Mouse (Mus musculus): ENCODE data around the gene Ccl22. TPM values are rescaled to one million over a fixed set of nuclear protein-coding genes. Genes with fewer than 3 reads are reported as not detected.

Gene Ccl22
- polyA plus RNA-seq, 1 experiment from 2014 or later: not detected

GRCm38 (mm10) chr8:94773048-94773447 lies 27.7 kb downstream of the Ccl22 start:
- WGBS: 44% methylated on average over 6 of the region's 6 CpGs
- Histone ChIP-seq H3K27ac (replicated peaks) (no peak overlapping the region), H3K27me3 (ENCODE audit: low read depth, poor library complexity, severe bottlenecking) (peaks cover 62% of the 10 kb centered on the region), H3K36me3 (no peaks in the 10 kb centered on the region), H3K4me1 (peaks cover 37% of the 10 kb centered on the region), H3K9me3 (replicated peaks) (no peaks in the 10 kb centered on the region), H3K4me3 (peak overlapping the region; percentile 74)
- DNase-seq (ENCODE audit: low spot score): no peak

- H3K4me3 ChIP-seq: peak overlapping the region; percentile 74
- H3K27me3 ChIP-seq (ENCODE audit: low read depth, poor library complexity, severe bottlenecking): peaks cover 60% of the 10 kb centered on the region
These were observed 28.3 kb downstream of the Ccl22 start for GRCm38 (mm10) chr8:94773700-94774171.

GRCm38 (mm10) chr8:94774601-94775000 lies 29.2 kb downstream of the Ccl22 start:
- H3K4me1 ChIP-seq: peaks cover 51% of the 10 kb centered on the region

More at GRCm38 (mm10) chr8:94773700-94774171, 28.3 kb downstream of the Ccl22 start:
- H3K27ac ChIP-seq (replicated peaks): no peak overlapping the region
- DNase-seq (ENCODE audit: low spot score): no peak
- no peaks in the 10 kb centered on the region for H3K9me3 ChIP-seq (replicated peaks)
- no peaks in the 10 kb centered on the region for H3K36me3 ChIP-seq
- WGBS: 12% methylated on average over 12 of the region's 12 CpGs
- peaks cover 44% of the 10 kb centered on the region for H3K4me1 ChIP-seq

GRCm38 (mm10) chr8:94776346-94776745 lies 31.0 kb downstream of the Ccl22 start:
- Histone ChIP-seq H3K36me3 (peaks cover 13% of the 10 kb centered on the region; the same call in 1 of the 2 replicates), H3K4me1 (peaks cover 56% of the 10 kb centered on the region), H3K27me3 (ENCODE audit: low read depth, poor library complexity, severe bottlenecking) (peaks cover 44% of the 10 kb centered on the region), H3K4me3 (no peak overlapping the region), H3K27ac (replicated peaks) (no peak overlapping the region), H3K9me3 (replicated peaks) (no peaks in the 10 kb centered on the region)
- no peak for DNase-seq (ENCODE audit: low spot score)
- 89% methylated on average over 2 of the region's 2 CpGs for WGBS

More at GRCm38 (mm10) chr8:94774601-94775000, 29.2 kb downstream of the Ccl22 start:
- Histone ChIP-seq H3K27me3 (ENCODE audit: low read depth, poor library complexity, severe bottlenecking) (peaks cover 51% of the 10 kb centered on the region), H3K27ac (replicated peaks) (no peak overlapping the region), H3K9me3 (replicated peaks) (no peaks in the 10 kb centered on the region), H3K36me3 (peaks cover 3% of the 10 kb centered on the region; the same call in 1 of the 2 replicates), H3K4me3 (no peak overlapping the region)
- no peak for DNase-seq (ENCODE audit: low spot score)
- 78% methylated on average over 1 of the region's 1 CpGs for WGBS

GRCm38 (mm10) chr8:94778036-94778435 lies 32.6 kb downstream of the Ccl22 start:
- no peaks in the 10 kb centered on the region for H3K9me3 ChIP-seq (replicated peaks)
- H3K27me3 ChIP-seq (ENCODE audit: low read depth, poor library complexity, severe bottlenecking): peaks cover 31% of the 10 kb centered on the region
- peaks cover 51% of the 10 kb centered on the region for H3K4me1 ChIP-seq
- H3K27ac ChIP-seq (replicated peaks): peak overlapping the region; percentile 34
- no peak for DNase-seq (ENCODE audit: low spot score)
- H3K36me3 ChIP-seq: peaks cover 13% of the 10 kb centered on the region; the same call in 1 of the 2 replicates
- H3K4me3 ChIP-seq: no peak overlapping the region
- WGBS: 82% methylated on average over 10 of the region's 10 CpGs

- no peaks in the 10 kb centered on the region for H3K9me3 ChIP-seq (replicated peaks)
- no peak overlapping the region for H3K4me3 ChIP-seq
- H3K27me3 ChIP-seq (ENCODE audit: low read depth, poor library complexity, severe bottlenecking): peaks cover 26% of the 10 kb centered on the region
- H3K4me1 ChIP-seq: peaks cover 47% of the 10 kb centered on the region
- WGBS: 76% methylated on average over 5 of the region's 5 CpGs
- peak overlapping the region; percentile 34 for H3K27ac ChIP-seq (replicated peaks)
- DNase-seq (ENCODE audit: low spot score): no peak
- peaks cover 13% of the 10 kb centered on the region; the same call in 1 of the 2 replicates for H3K36me3 ChIP-seq
These were observed 33.1 kb downstream of the Ccl22 start for GRCm38 (mm10) chr8:94778473-94778872.

GRCm38 (mm10) chr8:94778895-94779533 lies 33.6 kb downstream of the Ccl22 start:
- Histone ChIP-seq H3K27ac (replicated peaks) (peak overlapping the region; percentile 34; the same call in 1 of the 2 replicates), H3K27me3 (ENCODE audit: low read depth, poor library complexity, severe bottlenecking) (peaks cover 21% of the 10 kb centered on the region), H3K9me3 (replicated peaks) (no peaks in the 10 kb centered on the region), H3K4me1 (peaks cover 41% of the 10 kb centered on the region), H3K36me3 (peaks cover 13% of the 10 kb centered on the region; the same call in 1 of the 2 replicates), H3K4me3 (no peak overlapping the region)
- DNase-seq (ENCODE audit: low spot score): no peak
- WGBS: 86% methylated on average over 10 of the region's 10 CpGs

GRCm38 (mm10) chr8:94779534-94780294 lies 34.3 kb downstream of the Ccl22 start:
- DNase-seq (ENCODE audit: low spot score): no peak
- 95% methylated on average over 16 of the region's 16 CpGs for WGBS
- H3K9me3 ChIP-seq (replicated peaks): no peaks in the 10 kb centered on the region

GRCm38 (mm10) chr8:94780491-94781154 lies 35.2 kb downstream of the Ccl22 start:
- no peak for DNase-seq (ENCODE audit: low spot score)
- peaks cover 13% of the 10 kb centered on the region; the same call in 1 of the 2 replicates for H3K36me3 ChIP-seq
- H3K4me1 ChIP-seq: peaks cover 39% of the 10 kb centered on the region
- no peak overlapping the region for H3K4me3 ChIP-seq
- peaks cover 21% of the 10 kb centered on the region; the same call in 1 of the 2 replicates for H3K27me3 ChIP-seq (ENCODE audit: low read depth, poor library complexity, severe bottlenecking)
- H3K9me3 ChIP-seq (replicated peaks): no peaks in the 10 kb centered on the region
- H3K27ac ChIP-seq (replicated peaks): no peak overlapping the region
- WGBS: 81% methylated on average over 21 of the region's 21 CpGs

More at GRCm38 (mm10) chr8:94779534-94780294, 34.3 kb downstream of the Ccl22 start:
- H3K4me3 ChIP-seq: no peak overlapping the region
- H3K36me3 ChIP-seq: peaks cover 13% of the 10 kb centered on the region; the same call in 1 of the 2 replicates
- no peak overlapping the region for H3K27ac ChIP-seq (replicated peaks)
- peaks cover 39% of the 10 kb centered on the region for H3K4me1 ChIP-seq
- H3K27me3 ChIP-seq (ENCODE audit: low read depth, poor library complexity, severe bottlenecking): peaks cover 15% of the 10 kb centered on the region

- DNase-seq (ENCODE audit: low spot score): no peak
These were observed 35.9 kb downstream of the Ccl22 start for GRCm38 (mm10) chr8:94781155-94781837.

GRCm38 (mm10) chr8:94781838-94782235 lies 36.4 kb downstream of the Ccl22 start:
- 6% methylated on average over 11 of the region's 11 CpGs for WGBS
- H3K4me1 ChIP-seq: peaks cover 39% of the 10 kb centered on the region
- no peaks in the 10 kb centered on the region for H3K9me3 ChIP-seq (replicated peaks)
- peaks cover 13% of the 10 kb centered on the region; the same call in 1 of the 2 replicates for H3K36me3 ChIP-seq
- H3K4me3 ChIP-seq: 0 out of 2 replicates have a peak overlapping the region, but pooled peaks have one; percentile 4
- peaks cover 22% of the 10 kb centered on the region; the same call in 1 of the 2 replicates for H3K27me3 ChIP-seq (ENCODE audit: low read depth, poor library complexity, severe bottlenecking)
- H3K27ac ChIP-seq (replicated peaks): peak overlapping the region; percentile 63
- no peak for DNase-seq (ENCODE audit: low spot score)

More at GRCm38 (mm10) chr8:94781155-94781837, 35.9 kb downstream of the Ccl22 start:
- WGBS: 61% methylated on average over 7 of the region's 7 CpGs
- H3K36me3 ChIP-seq: peaks cover 13% of the 10 kb centered on the region; the same call in 1 of the 2 replicates
- H3K27me3 ChIP-seq (ENCODE audit: low read depth, poor library complexity, severe bottlenecking): peaks cover 21% of the 10 kb centered on the region; the same call in 1 of the 2 replicates
- peak overlapping the region; percentile 63 for H3K27ac ChIP-seq (replicated peaks)
- no peaks in the 10 kb centered on the region for H3K9me3 ChIP-seq (replicated peaks)
- peaks cover 39% of the 10 kb centered on the region for H3K4me1 ChIP-seq
- 0 out of 2 replicates have a peak overlapping the region, but pooled peaks have one; percentile 4 for H3K4me3 ChIP-seq

Data from midbrain, embryonic 10.5 days (tissue).